Mouse (Mus musculus) lung, adult 2 months (tissue): ENCODE results near the gene Ldlr.

Experiments used
- CTCF ChIP-seq: fragments of 200-500 bp; IDR thresholded peaks from 2 replicates; pipeline ENCODE4 v1.5.1; 2011; ENCODE audit warnings: mild to moderate bottlenecking, low read length, control low read depth; ENCODE audit not compliant: insufficient read depth
- POLR2A ChIP-seq: fragments of 200-500 bp; IDR thresholded peaks from 2 replicates; pipeline ENCODE4 v1.6.1; 2011; ENCODE audit warnings: low read depth, mild to moderate bottlenecking, control low read depth, low read length, borderline replicate concordance; ENCODE audit errors: extremely low read depth

GRCm38 (mm10) chr9:21717015-21717414, 6.3 kb upstream of the Ldlr start:
- TF ChIP-seq POLR2A (no peak), CTCF (no peak)
